In genomic region chr2:57698659-57699061, GRCm38 (mm10) we compare ENCODE assay signal across 8 mouse cellular contexts.
DNase-seq lines count a peak whose midpoint lies in the region; ATAC-seq and TF ChIP-seq lines count a peak whose summit lies in the region.

No protein-coding gene starts in this region.

- H3K4me1 ChIP-seq in MEL (ENCODE audit: control insufficient read depth in 1 of 2, insufficient read depth in 2 of 2, low read length in 2 of 2), result no peaks in the 10 kb centered on the region
- peaks cover 20% of the 10 kb centered on the region for H3K4me1 ChIP-seq in forebrain, embryonic 13.5 days
- H3K4me1 ChIP-seq in hindbrain, postnatal 0 days (ENCODE audit: insufficient read depth, low read length), result no peaks in the 10 kb centered on the region

- no peak overlapping the region for H3K4me3 ChIP-seq in MEL (ENCODE audit: control insufficient read depth in 1 of 2, insufficient read depth in 1 of 2, low read depth in 2 of 2, low read length in 2 of 2)
- H3K4me3 ChIP-seq in forebrain, embryonic 13.5 days, result peak overlapping the region; percentile 36
- peak overlapping the region; percentile 39 for H3K4me3 ChIP-seq in hindbrain, postnatal 0 days (ENCODE audit: low read length)

- H3K9ac ChIP-seq in MEL (ENCODE audit: control insufficient read depth, low read depth, low read length, poor library complexity, severe bottlenecking), result no peak overlapping the region
- H3K9ac ChIP-seq in forebrain, embryonic 13.5 days, result peak overlapping the region; percentile 56
- peak overlapping the region; percentile 3; the same call in 1 of the 2 replicates for H3K9ac ChIP-seq in hindbrain, postnatal 0 days (replicated peaks; ENCODE audit: low read length)

- peak; percentile 10 for TF ChIP-seq RAD21 in MEL (IDR thresholded peaks at IDR 0.05; ENCODE audit: low read depth, low read length)

- TF ChIP-seq CTCF in MEL (IDR thresholded peaks at IDR 0.05 in 2 of 3, conservative IDR thresholded peaks at IDR 0.05 in 1 of 3; ENCODE audit: control insufficient read depth in 1 of 3, insufficient read depth in 1 of 3, low read depth in 2 of 3, low read length in 3 of 3, poor library complexity in 1 of 3, severe bottlenecking in 1 of 3), result peak in 1 of 3 experiments; percentile 10; a peak in 2 of 6 replicates
- TF ChIP-seq CTCF in hindbrain, postnatal 0 days (IDR thresholded peaks at IDR 0.05; ENCODE audit: low read depth), result peak; percentile 87

- peak; percentile 92 for ATAC-seq in forebrain, embryonic 13.5 days
- ATAC-seq in hindbrain, postnatal 0 days, result peak; percentile 88

- TF ChIP-seq EP300 in MEL (IDR thresholded peaks at IDR 0.05; ENCODE audit: low read depth in 1 of 2, low read length in 2 of 2), result no peak

- peak overlapping the region; percentile 59 for H3K4me2 ChIP-seq in forebrain, embryonic 13.5 days
- H3K4me2 ChIP-seq in hindbrain, postnatal 0 days (ENCODE audit: low read depth, low read length), result peak overlapping the region; percentile 61

- under 1% methylated on average over 11 of the region's 11 CpGs for WGBS in forebrain, embryonic 13.5 days
- under 1% methylated on average over 11 of the region's 11 CpGs for WGBS in hindbrain, postnatal 0 days

- no peak for TF ChIP-seq POLR2A in MEL (IDR thresholded peaks at IDR 0.05; ENCODE audit: control insufficient read depth in 1 of 2, insufficient read depth in 1 of 2, low read depth in 1 of 2, low read length in 2 of 2, poor library complexity in 1 of 2)

- DNase-seq in MEL (ENCODE audit: low read depth, low spot score), result no peak
- DNase-seq in c-Kit-positive CD71-negative TER-119-negative erythroid progenitor cells, embryonic 14.5 days (ENCODE audit: low read depth), result peak; percentile 13
- DNase-seq in hindbrain, postnatal 0 days (ENCODE audit: low spot score), result peak; percentile 88
- peak; percentile 41 to 52 for DNase-seq in layer of hippocampus, postnatal 36 days
- DNase-seq in lung, postnatal 25 days (ENCODE audit: low spot score), result peak; percentile 2
- peak; percentile 58 to 65 for DNase-seq in right cerebral cortex, adult 2 months (ENCODE audit: low spot score in 2 of 2)
- DNase-seq in gastrocnemius, adult 8-10 months (ENCODE audit: low spot score in 2 of 2), result no peak

- no peaks in the 10 kb centered on the region for H3K9me3 ChIP-seq in MEL (replicated peaks; ENCODE audit: insufficient read depth, low read length)
- no peaks in the 10 kb centered on the region for H3K9me3 ChIP-seq in forebrain, embryonic 13.5 days (replicated peaks)
- no peaks in the 10 kb centered on the region for H3K9me3 ChIP-seq in hindbrain, postnatal 0 days (ENCODE audit: low read length)

- no peaks in the 10 kb centered on the region for H3K79me2 ChIP-seq in MEL (ENCODE audit: control insufficient read depth, insufficient read depth, low read length, poor library complexity)

- no peaks in the 10 kb centered on the region for H3K27me3 ChIP-seq in MEL (ENCODE audit: control insufficient read depth in 1 of 2, insufficient read depth in 2 of 2, low read length in 2 of 2)
- 0 out of 2 replicates have a peak, but pooled peaks cover 3% of the 10 kb centered on the region for H3K27me3 ChIP-seq in forebrain, embryonic 13.5 days
- no peaks in the 10 kb centered on the region for H3K27me3 ChIP-seq in hindbrain, postnatal 0 days (ENCODE audit: insufficient read depth, low read length)

- H3K36me3 ChIP-seq in MEL (ENCODE audit: control insufficient read depth in 1 of 2, insufficient read depth in 2 of 2, low read length in 2 of 2), result no peaks in the 10 kb centered on the region
- H3K36me3 ChIP-seq in forebrain, embryonic 13.5 days (ENCODE audit: poor library complexity, severe bottlenecking), result no peaks in the 10 kb centered on the region
- H3K36me3 ChIP-seq in hindbrain, postnatal 0 days (ENCODE audit: insufficient read depth, low read length), result no peaks in the 10 kb centered on the region

- no peak overlapping the region for H3K27ac ChIP-seq in MEL (ENCODE audit: control insufficient read depth, low read depth, low read length)
- H3K27ac ChIP-seq in forebrain, embryonic 13.5 days, result peak overlapping the region; percentile 41
- no peak overlapping the region for H3K27ac ChIP-seq in hindbrain, postnatal 0 days

TF ChIP-seq in MEL, 35 proteins besides CTCF, POLR2A, EP300 and RAD21:
- no peak for TF ChIP-seq TCF12 (IDR thresholded peaks at IDR 0.05; ENCODE audit: low read depth, low read length)

Comparison
In these comparisons a context has a peak if more than half of its experiments do, and no peak if none do; other contexts are left out.
1. DNase-seq: peak in c-Kit-positive CD71-negative TER-119-negative erythroid progenitor cells, embryonic 14.5 days (single experiment), hindbrain, postnatal 0 days (single experiment), layer of hippocampus, postnatal 36 days (2 of 2), lung, postnatal 25 days (single experiment) and right cerebral cortex, adult 2 months (2 of 2); none in MEL (single experiment) and gastrocnemius, adult 8-10 months (0 of 2).
2. H3K4me3 ChIP-seq: peak in forebrain, embryonic 13.5 days (single experiment) and hindbrain, postnatal 0 days (single experiment); none in MEL (0 of 2).